ENCODE assay signal across 28 mouse cellular contexts in genomic region chr10:7033459-7033858, GRCm38 (mm10). TPM values are rescaled to one million over a fixed set of nuclear protein-coding genes. Genes with fewer than 3 reads are reported as not detected.
"Had no signal": no experiment of that assay in that cellular context is flagged by ENCODE, and none has a peak within 500 bp of the region (broad histone marks: within the 10 kb centered on the region; RNA-seq: fewer than 3 reads in every experiment).

No protein-coding gene starts in this region.

- H3K4me3 ChIP-seq: gastrocnemius, adult 2 months; heart, adult 2 months; heart, embryonic 13.5 days; heart, embryonic 15.5 days; hindbrain, embryonic 13.5 days; hindbrain, embryonic 15.5 days; kidney, embryonic 15.5 days; left cerebral cortex, adult 2 months; limb, embryonic 10.5 days; limb, embryonic 12.5 days; liver, embryonic 13.5 days had no signal

- H3K4me2 ChIP-seq: heart, embryonic 11.5 days; heart, embryonic 13.5 days; heart, embryonic 15.5 days; hindbrain, embryonic 13.5 days; hindbrain, embryonic 15.5 days; kidney, embryonic 15.5 days; limb, embryonic 12.5 days; liver, embryonic 11.5 days; liver, embryonic 13.5 days had no signal

- H3K27ac ChIP-seq: gastrocnemius, adult 2 months; heart, adult 2 months; heart, embryonic 13.5 days; heart, embryonic 15.5 days; hindbrain, embryonic 13.5 days; hindbrain, embryonic 15.5 days; hindbrain, postnatal 0 days; kidney, embryonic 15.5 days; kidney, postnatal 0 days; left cerebral cortex, adult 2 months; limb, embryonic 10.5 days; limb, embryonic 12.5 days; liver, embryonic 13.5 days had no signal

- H3K9me3 ChIP-seq: heart, embryonic 13.5 days; heart, embryonic 15.5 days; hindbrain, embryonic 13.5 days; hindbrain, embryonic 15.5 days; kidney, embryonic 15.5 days; limb, embryonic 10.5 days; limb, embryonic 12.5 days; liver, embryonic 13.5 days had no signal

- H3K27me3 ChIP-seq: heart, embryonic 13.5 days; heart, embryonic 15.5 days; hindbrain, embryonic 13.5 days; hindbrain, embryonic 15.5 days; kidney, embryonic 15.5 days; limb, embryonic 12.5 days; liver, embryonic 13.5 days had no signal

- H3K4me1 ChIP-seq: heart, embryonic 15.5 days; hindbrain, embryonic 13.5 days; hindbrain, embryonic 15.5 days; kidney, embryonic 15.5 days; limb, embryonic 10.5 days; limb, embryonic 12.5 days had no signal

- H3K36me3 ChIP-seq: heart, embryonic 13.5 days; heart, embryonic 15.5 days; hindbrain, embryonic 13.5 days; hindbrain, embryonic 15.5 days; kidney, embryonic 15.5 days; limb, embryonic 10.5 days; limb, embryonic 12.5 days; liver, embryonic 13.5 days had no signal

- ATAC-seq: hindbrain, postnatal 0 days; intestine, embryonic 16.5 days had no signal

- H3K9ac ChIP-seq: heart, embryonic 13.5 days; heart, embryonic 15.5 days; hindbrain, embryonic 13.5 days; hindbrain, embryonic 15.5 days; kidney, embryonic 15.5 days; limb, embryonic 12.5 days; liver, embryonic 13.5 days had no signal

- DNase-seq: gastrocnemius, adult 2 months; gastrocnemius, postnatal 10 days; gastrocnemius, postnatal 25 days; heart, adult 11 months; heart, adult 2 months; heart, postnatal 14 days; heart, postnatal 36 days; kidney, adult 11 months; kidney, adult 2 months; kidney, adult 9 months; kidney, postnatal 14 days; kidney, postnatal 36 days; liver; liver, embryonic 13.5 days had no signal

RNA-seq across cellular contexts. Expression of gene Ipcef1, which starts 18.8 kb away (rescaled TPM):
- total RNA-seq: gastrocnemius, adult 2 months had no signal
- polyA plus RNA-seq: intestine, embryonic 14.5 days had no signal
